Mouse (Mus musculus) frontal cortex, adult 2 months (tissue): ENCODE results near the gene Gm20388. TPM values are rescaled to one million over a fixed set of nuclear protein-coding genes. Genes with fewer than 3 reads are reported as not detected.
"Not testable (repeated sequence)": the region's sequence is repeated elsewhere in the genome, so short reads cannot be mapped to it uniquely, and the experiment has no call there.

ENCODE experiments used
- DNase-seq, 2 experiments: peaks; one replicate each; pipeline ENCODE4 v3.0.0; 2022; ENCODE audit warnings: low spot score in 1 of 2; ENCODE audit errors: extremely low spot score in 1 of 2
- polyA plus RNA-seq: library from polyadenylated mRNA; depleted of rRNA; stranded (reverse); fragments of >200 nt; gene quantifications from 2 replicates; pipeline ENCODE4 v1.2.3, GENCODE M21; 2012

Gene Gm20388
- polyA plus RNA-seq, 1 experiment, result 22.2 TPM

DNA sequence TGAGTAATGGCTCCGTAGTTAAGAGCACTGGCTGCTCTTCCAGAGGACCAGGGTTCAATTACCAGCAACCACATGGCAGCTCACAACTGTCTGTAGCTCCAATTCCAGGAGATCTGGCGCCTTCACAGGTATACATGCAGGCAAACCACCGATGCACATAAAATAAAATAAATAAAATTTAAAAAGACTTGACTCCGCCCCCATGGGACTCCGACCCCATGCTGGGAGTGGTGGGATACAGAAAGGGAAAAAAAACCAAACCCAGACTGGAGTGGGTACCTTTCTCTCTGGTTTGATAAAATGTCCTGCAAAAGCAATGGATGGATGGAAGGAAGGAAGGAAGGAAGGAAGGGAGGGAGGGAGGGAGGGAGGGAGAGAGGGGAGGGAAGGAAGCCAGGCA is 409.5 kb downstream of the Gm20388 start:
- DNase-seq, result no peak

DNA sequence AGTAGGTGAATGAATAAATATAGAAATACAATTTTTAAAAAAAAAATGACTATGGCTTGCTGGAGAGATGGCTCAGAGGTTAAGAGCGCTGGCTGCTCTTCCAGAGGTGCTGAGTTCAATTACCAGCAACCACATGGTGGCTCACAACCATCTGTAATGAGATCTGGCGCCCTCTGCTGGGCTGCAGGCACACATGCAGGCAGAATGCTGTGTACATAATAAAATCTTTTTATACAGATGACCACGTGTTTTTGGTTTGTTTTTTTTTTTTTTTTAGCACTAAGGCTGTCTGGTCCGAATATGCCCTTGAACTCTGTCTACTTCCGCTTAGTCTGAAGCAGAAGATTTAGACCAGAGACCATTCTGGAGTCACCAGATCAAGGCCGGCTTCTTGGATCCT is 411.1 kb downstream of the Gm20388 start:
- DNase-seq, result no peak

DNA sequence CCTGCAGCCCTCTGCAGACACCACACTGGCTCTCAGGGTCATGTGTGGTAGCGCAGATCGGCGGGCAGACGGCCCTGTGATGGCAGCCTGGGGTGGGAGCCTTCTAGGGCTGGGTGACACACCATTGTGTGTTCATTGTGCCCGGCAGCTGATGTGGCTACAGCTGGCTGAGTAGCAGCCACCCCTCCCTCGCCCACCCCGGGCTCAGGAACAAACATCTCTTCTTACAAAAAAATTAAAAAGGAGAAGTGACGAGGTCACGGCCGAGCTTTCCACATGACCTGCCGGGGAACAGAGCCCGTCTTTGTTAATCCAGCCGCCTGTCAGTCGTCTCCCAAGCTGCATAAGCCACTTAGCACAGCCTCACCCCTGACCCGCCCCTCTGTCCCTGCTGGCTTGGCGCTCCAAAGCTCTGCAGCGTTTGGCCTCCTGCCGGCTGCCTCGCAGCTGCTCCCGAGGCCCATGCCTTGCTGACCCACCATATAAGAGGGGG is 412.4 kb downstream of the Gm20388 start:
- peak; percentile 62 to 66 for DNase-seq

DNA sequence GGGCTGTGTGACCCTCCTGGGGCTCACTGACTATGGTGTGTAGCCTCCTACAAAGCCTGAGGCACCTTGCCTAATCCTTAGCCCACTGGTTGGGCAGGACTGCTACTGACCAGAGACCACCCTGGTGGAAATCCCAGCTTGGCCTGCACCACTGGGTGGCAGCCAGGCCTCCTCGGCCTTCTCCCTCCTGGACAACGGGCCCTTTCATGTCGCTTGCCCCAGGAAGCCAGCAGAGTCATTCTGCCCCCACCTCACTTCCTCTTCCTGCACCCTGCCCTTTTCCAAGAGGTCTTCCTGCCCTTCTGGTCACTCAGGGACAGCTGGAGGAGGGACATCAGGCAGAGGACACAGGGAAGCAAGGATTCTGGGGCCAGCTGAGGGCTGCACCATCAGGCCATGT is 413.9 kb downstream of the Gm20388 start:
- no peak for DNase-seq

DNA sequence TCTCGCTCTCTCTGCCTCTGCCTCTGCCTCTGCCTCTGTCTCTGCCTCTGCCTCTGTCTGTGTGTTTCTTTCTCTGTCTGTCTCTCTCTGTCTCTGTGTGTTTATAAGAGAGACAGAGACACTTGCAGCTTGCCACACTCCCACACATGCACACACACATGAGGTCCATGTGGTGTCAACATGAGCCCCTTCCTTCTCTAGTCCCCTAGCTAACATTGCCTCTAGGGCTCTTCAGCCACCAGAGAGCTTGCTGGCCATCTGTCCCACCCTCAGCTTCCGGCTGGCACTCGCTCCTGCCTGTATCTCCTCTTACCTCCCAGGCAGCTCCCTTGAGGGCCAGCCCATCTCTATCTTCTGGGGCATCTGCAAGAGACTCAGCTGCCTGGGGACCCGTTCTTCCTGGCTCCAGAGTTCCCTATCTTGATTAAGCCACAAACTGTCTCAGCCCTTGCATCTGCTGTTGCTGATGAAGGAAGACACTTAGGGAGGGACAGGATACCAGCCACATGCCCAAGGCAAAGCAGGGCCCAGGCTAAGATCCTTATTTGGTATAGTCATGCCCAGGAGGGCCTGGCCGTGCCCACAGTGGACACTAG is 414.6 kb downstream of the Gm20388 start:
- DNase-seq, result no peak

DNA sequence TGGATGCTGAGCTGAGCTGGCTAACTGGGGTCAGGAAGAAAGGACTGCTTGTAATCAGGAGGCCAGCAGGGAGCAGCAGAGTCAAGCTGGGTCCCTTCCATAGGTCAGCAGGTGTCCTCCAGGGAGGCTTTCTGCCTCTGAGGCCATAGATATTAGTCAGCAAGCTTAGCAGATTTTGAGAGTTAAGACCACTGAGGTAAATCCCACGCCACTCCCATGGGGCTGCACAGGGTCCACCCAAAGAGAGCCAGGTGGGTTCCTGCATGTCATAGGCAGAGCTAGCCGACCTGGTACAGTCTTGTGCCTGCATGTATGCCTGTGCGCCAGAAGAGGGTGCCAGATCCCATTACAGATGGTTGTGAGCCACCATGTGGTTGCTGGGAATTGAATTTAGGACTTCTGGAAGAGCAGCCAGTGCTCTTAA is 416.5 kb downstream of the Gm20388 start:
- DNase-seq, result no peak

DNA sequence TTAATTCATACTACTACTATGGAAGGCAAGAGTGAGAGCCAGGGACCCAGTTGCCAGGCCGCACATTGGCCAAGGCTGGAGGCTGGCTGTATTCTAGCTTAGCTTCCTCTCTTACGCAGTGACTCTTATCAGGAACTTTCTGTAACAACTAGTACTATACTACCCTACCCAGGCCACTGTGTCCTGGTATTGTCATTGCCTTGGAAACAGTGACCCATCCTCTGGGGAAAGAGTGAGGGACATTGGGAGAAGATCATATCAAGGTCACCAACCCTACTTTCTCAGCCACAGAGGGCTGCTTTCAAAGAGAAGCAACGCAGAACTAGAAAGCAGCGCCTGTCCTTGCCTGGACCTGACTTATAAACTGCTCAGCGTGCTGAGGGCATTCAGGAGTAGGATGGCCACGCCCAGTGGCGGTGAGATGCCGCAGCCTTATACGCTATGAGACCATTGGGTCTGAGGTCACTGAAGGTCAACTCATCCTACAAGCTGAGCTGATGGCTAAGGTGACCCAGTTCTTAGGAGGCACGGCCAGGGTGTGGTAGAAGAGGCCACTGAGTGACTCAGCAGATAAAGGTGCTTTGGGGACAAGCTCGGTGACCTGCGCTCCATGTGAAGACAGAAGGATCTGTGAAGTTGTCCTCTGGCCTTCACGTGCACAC is 417.9 kb downstream of the Gm20388 start:
- no peak for DNase-seq

DNA sequence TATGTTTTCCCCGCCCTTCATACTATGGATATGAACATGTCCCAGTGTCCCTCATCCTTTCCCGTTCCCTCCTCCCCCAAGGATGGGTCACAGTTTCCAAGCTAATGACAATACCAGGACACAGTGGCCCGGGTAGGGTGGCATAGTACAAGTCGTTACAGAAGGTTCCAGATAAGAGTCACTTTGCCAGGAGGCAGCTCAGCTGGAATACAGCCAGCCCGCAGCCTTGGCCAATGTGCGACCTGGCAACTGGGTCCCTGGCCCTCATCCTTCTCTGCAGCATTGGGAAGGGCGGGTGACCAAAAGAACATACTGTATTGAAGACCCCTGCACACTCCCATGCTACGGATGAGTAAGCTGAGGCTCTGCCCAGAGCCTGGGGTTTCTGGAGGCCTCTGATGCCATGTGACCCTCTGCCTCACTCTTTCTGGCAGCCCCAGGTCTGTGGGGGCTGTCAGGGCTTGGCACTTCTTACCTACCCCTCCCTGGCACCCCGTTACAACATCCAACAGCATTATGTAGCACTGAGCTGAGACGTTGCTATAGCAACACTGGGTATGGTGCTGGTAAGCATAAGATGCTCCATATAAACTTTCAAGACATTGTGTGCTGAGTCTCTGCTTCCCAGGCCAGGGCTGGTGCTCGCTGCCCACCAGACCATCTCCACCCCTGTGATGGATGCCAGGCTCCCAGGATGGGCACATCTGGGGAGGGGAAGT is 418.5 kb downstream of the Gm20388 start:
- peak; percentile 55 to 60 for DNase-seq

DNA sequence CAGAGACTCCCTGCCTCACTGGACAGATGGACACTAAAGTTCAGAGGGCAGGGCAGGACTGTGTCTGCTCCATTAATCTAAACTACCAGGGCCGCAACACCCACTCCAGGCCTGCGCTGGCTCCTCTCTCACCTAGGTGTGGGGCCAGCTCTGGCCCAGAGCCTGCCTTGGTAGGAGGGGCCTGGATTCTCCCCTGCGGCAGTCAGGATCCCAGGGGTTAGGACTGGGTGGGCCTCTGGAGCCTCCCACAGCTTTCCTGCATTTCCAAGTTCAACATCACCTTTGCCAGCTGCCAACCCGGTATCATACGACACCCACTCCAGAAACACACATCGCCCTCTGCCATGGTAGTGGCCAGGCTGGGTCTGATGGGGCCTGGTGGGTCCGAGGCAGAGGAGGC is 420.4 kb downstream of the Gm20388 start:
- no peak for DNase-seq

DNA sequence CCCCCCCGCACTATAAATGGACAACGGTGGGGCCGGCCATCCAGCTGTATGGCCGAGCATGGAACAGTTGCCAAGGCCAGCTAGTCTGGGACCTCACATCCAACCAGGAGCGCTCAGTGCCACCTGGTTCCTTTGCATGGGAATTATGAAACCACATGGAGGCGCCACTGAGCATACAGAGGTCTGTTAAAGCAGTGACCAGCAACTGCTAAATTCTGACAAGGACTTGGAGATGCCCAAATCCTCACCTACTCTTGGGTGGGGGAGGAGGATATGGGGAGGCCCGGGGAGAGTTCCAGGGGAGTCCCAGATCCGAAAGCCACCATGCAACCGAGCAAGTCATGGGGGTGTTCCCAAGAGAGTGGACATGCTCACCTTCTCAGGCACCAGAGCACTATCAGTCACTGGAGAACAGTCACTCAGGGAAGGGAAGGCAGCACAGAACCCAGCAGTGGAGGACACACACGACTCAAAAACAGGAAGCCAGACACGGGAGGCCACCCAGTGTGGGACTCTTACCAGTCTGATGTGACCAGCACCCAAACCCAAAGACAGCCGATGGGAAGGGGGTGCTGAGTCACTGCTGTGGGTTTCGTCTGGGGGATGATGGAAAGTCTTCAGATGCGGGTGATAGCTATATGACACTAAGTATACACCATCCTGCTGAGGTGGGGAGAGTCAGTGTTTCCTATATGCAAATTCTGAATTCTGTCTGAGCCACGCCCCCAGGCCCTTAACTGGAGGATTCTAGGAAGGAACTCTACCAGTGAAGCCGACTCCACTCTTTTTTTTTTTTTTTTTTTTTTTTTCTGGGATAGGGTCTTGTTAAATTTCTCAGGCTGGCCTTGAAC is 422.0 kb downstream of the Gm20388 start:
- no peak for DNase-seq

DNA sequence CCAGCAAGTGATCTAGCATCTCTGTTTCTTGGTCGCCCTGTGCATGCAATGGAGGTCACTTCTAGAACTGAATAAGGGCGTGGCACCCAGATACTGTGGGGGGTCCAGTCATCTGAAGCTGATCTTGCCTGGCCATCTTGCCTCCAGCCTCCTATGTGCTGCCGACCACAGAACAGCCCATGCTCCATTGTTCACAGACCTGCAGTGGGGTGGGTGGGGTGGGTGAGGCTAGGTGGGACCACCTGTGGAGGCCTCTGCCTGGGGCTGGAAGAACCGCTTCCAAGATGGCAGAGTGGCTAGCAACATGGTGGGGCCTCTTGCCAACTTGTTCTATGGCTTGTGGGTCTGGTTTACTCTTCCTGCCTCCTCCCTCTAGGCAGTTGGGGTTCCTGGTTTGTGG is 423.0 kb downstream of the Gm20388 start:
- no peak for DNase-seq

DNA sequence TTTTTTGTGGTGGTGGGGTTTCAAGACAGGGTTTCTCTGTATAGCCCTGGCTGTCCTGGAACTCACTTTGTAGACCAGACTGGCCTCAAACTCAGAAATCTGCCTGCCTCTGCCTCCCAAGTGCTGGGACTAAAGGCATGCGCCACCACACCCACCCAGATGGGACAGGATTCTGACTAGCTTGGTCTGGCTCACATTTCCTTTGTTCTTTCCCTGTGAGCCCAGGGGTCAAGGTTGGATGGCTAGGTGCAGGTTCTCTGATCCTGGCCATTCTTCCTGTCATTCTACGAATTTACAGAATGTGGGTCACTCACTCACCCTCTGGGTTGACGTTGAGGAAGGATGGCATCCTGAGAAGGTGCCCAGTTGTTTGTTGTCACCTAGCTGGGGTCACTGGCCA is 423.6 kb downstream of the Gm20388 start:
- not testable (repeated sequence) for DNase-seq

DNA sequence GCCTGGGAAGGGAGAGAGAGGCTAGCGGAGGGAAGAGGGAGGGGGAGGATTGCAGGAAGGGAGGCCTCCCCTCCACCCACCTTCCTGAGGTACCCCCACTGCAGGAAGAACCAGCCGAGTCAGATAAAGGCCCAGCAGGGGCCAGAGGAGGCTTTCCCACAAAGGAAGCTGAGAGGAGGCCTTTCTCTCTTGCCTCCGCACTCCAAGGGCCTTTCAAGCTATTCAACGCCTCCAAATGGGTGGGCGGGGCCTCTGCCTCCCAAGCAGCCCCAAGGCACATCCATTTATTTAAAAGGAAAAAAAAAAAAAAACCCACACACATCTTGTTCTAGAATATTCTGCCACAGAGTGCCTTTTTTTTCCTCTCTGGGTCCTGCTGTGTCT is 424.2 kb downstream of the Gm20388 start:
- peak in 1 of 2 experiments; percentile 63 for DNase-seq

DNA sequence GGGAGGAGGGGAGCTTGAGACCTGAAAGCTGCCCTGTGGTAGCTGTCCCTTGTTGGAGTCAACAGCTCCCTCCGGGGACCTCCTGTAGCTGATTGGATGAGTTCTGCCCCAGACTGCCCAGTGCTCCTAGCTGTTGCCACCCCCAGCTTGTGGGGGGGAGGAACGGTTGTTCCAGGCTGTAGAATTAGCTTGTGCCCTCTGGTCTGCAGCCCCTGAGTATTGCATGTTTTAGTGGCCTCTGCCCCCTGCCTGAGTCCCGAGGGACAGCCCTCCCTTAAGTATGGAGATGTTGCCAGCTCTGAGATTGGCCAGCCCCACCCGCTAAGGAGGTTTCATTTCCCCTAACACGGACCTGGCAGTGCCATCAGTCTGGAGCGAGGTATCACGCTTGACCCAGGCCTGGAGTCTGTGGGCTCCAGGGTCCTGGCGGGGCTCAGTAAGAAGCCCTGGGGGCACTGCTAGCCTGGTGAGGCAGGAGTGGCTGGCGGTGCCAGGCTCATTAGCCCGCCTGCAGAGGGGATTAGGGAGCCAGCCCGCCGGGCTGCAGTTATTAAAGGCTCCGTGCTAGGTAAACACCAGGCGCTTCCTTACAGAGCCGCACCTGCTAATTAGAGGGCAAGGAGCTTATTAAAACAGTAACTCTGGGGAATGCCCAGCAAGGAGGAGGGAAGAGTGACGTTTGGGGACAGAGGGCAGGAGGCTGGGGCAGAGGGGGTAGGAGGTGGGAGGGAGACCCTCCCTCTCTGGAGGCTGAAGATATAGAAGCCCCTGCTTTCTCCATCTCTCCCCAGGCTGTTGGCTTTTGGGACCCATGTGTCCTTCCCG is 424.8 kb downstream of the Gm20388 start:
- DNase-seq, result no peak

DNA sequence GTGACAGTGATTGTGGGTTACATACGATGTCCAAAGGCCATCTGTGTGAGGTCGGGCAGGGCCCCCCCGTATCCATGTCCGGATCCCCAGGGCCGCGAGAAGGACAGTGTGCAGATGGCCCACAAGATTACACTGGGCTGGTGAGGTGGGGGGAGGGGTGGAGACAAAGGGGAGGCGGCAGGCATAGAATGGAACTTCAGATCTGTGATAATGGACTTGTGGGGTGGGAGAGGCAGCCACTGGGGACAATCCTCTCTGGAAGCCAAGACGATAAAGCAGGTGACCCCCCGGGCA is 425.4 kb downstream of the Gm20388 start:
- DNase-seq, result no peak

DNA sequence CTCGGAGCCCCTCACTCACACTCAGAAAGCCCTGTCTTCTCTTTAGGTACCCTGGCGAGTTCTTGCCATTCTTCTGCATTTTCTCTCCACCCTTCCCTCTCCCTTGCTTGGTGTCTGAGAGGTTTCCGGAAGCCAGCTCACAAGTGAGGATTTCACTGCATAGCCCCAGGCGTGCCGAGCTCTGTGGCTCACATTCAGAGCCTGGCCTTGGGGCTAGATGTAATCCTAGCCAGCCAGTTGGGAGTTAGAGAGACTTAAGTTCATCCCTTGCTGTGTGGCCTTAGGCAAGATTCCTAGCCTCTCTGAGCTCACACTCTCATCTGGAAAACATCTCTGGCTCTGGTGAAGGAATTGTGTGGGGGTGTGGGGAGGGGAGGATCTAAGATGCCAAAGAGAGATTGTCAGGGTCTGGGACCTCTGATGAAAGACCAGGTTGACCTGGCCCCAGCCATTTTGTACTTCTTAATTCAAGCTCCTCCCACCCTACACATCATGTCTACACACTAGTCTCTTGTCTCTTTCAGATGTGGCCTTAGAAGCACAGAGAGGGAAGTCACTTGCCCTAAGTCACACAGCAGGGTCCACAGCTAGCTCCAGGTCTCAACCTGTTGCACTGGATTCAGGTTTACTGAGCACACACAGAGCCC is 426.4 kb downstream of the Gm20388 start:
- DNase-seq, result no peak

DNA sequence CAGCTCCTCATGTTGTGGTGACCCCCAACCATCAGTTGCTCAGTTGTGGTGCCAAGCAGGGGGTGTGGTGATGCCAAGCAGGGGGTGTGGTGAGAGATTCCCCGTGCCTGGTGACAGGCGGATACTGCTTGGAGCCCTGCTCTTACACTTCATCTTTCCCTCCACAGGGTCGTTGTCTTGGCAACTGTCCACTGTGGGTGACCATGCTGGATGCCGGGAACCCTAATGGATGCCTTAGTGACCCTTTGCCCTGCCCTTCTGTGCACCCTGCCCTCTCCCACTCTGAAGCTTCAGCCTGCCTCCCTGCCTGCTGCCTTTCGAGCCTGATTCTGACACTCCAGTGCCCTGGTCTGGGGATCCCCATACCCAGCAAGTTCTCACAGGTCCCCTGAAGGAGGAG is 427.0 kb downstream of the Gm20388 start:
- no peak for DNase-seq

DNA sequence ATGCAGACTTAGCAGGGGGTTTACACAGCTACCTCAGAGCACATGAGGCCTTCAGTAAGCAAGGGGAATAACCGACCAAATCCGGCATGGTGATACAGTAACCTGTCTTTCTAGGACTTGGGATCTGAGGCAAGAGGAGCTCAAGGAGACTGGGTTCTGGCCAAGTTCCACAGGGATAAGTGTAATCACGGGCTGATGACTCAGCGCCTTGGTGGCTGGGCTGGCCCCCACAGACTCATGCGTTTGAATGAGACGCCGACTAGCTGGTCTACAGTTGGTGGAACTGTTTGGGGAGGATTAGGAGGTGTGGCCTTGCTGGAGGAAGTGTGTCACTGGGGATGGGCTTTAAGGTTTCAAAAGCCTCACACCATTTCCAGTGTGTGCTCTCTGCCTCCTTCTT is 428.0 kb downstream of the Gm20388 start:
- no peak for DNase-seq

DNA sequence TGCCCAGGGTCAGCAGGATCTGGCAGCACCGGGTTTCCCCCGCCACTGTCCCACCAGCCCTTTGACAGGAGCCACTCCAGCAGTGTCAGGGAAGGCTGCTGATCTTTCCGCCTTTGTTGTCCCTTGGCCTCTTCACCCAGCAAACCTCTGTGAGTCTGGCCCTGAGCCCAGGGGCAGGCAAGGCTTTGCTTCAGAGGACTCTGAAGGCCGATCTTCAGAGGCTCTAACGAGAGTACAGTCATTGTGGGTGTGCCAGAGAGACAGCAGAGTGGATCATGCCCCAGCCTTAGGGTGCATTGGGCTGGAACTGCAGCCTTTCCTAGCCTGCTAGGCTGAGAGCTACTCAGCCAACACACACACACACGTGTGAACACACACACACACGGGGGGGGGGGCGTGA is 429.1 kb downstream of the Gm20388 start:
- DNase-seq, result no peak

DNA sequence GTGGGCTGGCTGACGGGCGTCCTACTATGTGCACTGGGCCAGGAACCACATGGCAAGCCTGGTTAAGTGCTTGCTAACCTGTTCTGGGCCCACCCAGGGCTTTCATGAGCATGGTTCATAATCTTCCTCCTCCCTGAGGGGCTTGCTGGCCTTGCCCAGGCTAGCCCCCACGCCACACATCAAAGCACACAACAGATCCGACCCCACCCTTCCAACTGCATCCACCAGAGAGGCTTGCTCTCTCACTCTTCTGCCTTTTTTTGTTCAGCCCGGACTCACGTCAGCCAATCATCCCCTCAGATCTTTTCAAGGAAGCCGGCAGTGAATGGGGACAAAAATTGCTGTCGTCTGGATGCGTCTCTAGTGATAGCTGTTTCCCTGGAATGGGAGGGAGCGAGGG is 430.5 kb downstream of the Gm20388 start:
- no peak for DNase-seq
